Mouse (Mus musculus): ENCODE measurements around the gene Klhl5. TPM values are rescaled to one million over a fixed set of nuclear protein-coding genes. Genes with fewer than 3 reads are reported as not detected.

Gene Klhl5
- polyA plus RNA-seq, 1 experiment, result 25.1 TPM

- Histone ChIP-seq H3K79me2 (ENCODE audit: control insufficient read depth, insufficient read depth) (no peaks in the 10 kb centered on the region), H3K4me2 (ENCODE audit: low read depth) (no peak overlapping the region), H3K27me3 (ENCODE audit: control insufficient read depth, insufficient read depth, insufficient read length) (no peaks in the 10 kb centered on the region), H3K4me3 (no peak overlapping the region), H3ac (ENCODE audit: control insufficient read depth, insufficient read length) (no peak overlapping the region), H3K36me3 (ENCODE audit: control insufficient read depth, insufficient read depth) (no peaks in the 10 kb centered on the region)
- TF ChIP-seq MAX (IDR thresholded peaks at IDR 0.05; ENCODE audit: low read depth) (no peak), REST (IDR thresholded peaks at IDR 0.05; ENCODE audit: insufficient read depth, insufficient read length) (no peak), TCF12 (IDR thresholded peaks at IDR 0.05; ENCODE audit: insufficient read depth, poor library complexity, severe bottlenecking) (no peak), POLR2AphosphoS2 (IDR thresholded peaks at IDR 0.05; ENCODE audit: insufficient read length, low read depth) (no peak), CEBPB (IDR thresholded peaks at IDR 0.05; ENCODE audit: insufficient read depth, poor library complexity, severe bottlenecking) (no peak), E2F4 (IDR thresholded peaks at IDR 0.05; ENCODE audit: insufficient read depth) (no peak), MYOG (IDR thresholded peaks at IDR 0.05; ENCODE audit: control insufficient read depth in 1 of 3, insufficient read depth in 1 of 3, insufficient read length in 2 of 3, low read depth in 2 of 3) (no peak), SRF (IDR thresholded peaks at IDR 0.05; ENCODE audit: control insufficient read depth, insufficient read length, low read depth) (no peak), USF1 (IDR thresholded peaks at IDR 0.05; ENCODE audit: low read depth) (no peak), MYOD1 (IDR thresholded peaks at IDR 0.05; ENCODE audit: control insufficient read depth in 1 of 3, insufficient read length in 2 of 3, low read depth in 2 of 3) (no peak), POLR2A (IDR thresholded peaks at IDR 0.05; ENCODE audit: insufficient read length, low read depth) (no peak), TCF3 (IDR thresholded peaks at IDR 0.05; ENCODE audit: insufficient read length, low read depth) (no peak)
These were observed 32.6 kb upstream of the Klhl5 start for GRCm38 (mm10) chr5:65074693-65075092.

GRCm38 (mm10) chr5:65076087-65076486 lies 31.3 kb upstream of the Klhl5 start:
- H3K79me2 ChIP-seq (ENCODE audit: control insufficient read depth, insufficient read depth), result no peaks in the 10 kb centered on the region
- TF ChIP-seq TCF12 (IDR thresholded peaks at IDR 0.05; ENCODE audit: insufficient read depth, poor library complexity, severe bottlenecking), result no peak
- no peak for TF ChIP-seq POLR2A (IDR thresholded peaks at IDR 0.05; ENCODE audit: insufficient read length, low read depth)
- no peak for TF ChIP-seq MYOG (IDR thresholded peaks at IDR 0.05; ENCODE audit: control insufficient read depth in 1 of 3, insufficient read depth in 1 of 3, insufficient read length in 2 of 3, low read depth in 2 of 3)
- TF ChIP-seq MAX (IDR thresholded peaks at IDR 0.05; ENCODE audit: low read depth), result no peak
- H3ac ChIP-seq (ENCODE audit: control insufficient read depth, insufficient read length), result no peak overlapping the region
- no peak overlapping the region for H3K4me3 ChIP-seq
- H3K27me3 ChIP-seq (ENCODE audit: control insufficient read depth, insufficient read depth, insufficient read length), result no peaks in the 10 kb centered on the region
- H3K36me3 ChIP-seq (ENCODE audit: control insufficient read depth, insufficient read depth), result no peaks in the 10 kb centered on the region
- H3K4me2 ChIP-seq (ENCODE audit: low read depth), result no peak overlapping the region

DNA sequence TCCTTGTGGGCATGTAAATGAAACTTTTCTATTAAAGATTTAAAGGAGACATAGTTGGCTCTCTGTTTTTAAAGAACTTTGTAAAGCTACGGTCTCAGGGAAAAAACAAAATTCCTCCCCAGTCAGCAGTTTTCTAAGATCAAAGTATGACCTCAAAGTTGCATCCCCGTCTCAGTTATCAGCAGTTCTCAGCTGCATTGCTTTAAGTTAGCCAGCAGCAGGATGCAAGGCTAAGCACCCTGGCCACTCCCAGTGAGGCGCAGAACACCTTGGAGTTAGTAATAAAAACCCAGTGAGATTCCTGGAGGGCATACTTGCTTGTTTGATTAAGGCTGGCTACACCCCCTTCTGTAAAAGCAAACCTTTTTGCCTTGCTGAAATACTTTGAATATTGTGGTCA lies 30.6 kb upstream of the Klhl5 start:
- Histone ChIP-seq H3K79me2 (ENCODE audit: control insufficient read depth, insufficient read depth) (no peaks in the 10 kb centered on the region), H3K27me3 (ENCODE audit: control insufficient read depth, insufficient read depth, insufficient read length) (no peaks in the 10 kb centered on the region), H3ac (ENCODE audit: control insufficient read depth, insufficient read length) (no peak overlapping the region), H3K4me2 (ENCODE audit: low read depth) (no peak overlapping the region), H3K36me3 (ENCODE audit: control insufficient read depth, insufficient read depth) (no peaks in the 10 kb centered on the region), H3K4me3 (no peak overlapping the region)
- TF ChIP-seq TCF12 (IDR thresholded peaks at IDR 0.05; ENCODE audit: insufficient read depth, poor library complexity, severe bottlenecking) (no peak), SRF (IDR thresholded peaks at IDR 0.05; ENCODE audit: control insufficient read depth, insufficient read length, low read depth) (no peak), CEBPB (IDR thresholded peaks at IDR 0.05; ENCODE audit: insufficient read depth, poor library complexity, severe bottlenecking) (no peak), MAX (IDR thresholded peaks at IDR 0.05; ENCODE audit: low read depth) (no peak), USF1 (IDR thresholded peaks at IDR 0.05; ENCODE audit: low read depth) (no peak), POLR2AphosphoS2 (IDR thresholded peaks at IDR 0.05; ENCODE audit: insufficient read length, low read depth) (no peak), E2F4 (IDR thresholded peaks at IDR 0.05; ENCODE audit: insufficient read depth) (no peak), MYOD1 (IDR thresholded peaks at IDR 0.05; ENCODE audit: control insufficient read depth in 1 of 3, insufficient read length in 2 of 3, low read depth in 2 of 3) (no peak), POLR2A (IDR thresholded peaks at IDR 0.05; ENCODE audit: insufficient read length, low read depth) (no peak), MYOG (IDR thresholded peaks at IDR 0.05; ENCODE audit: control insufficient read depth in 1 of 3, insufficient read depth in 1 of 3, insufficient read length in 2 of 3, low read depth in 2 of 3) (no peak)

DNA sequence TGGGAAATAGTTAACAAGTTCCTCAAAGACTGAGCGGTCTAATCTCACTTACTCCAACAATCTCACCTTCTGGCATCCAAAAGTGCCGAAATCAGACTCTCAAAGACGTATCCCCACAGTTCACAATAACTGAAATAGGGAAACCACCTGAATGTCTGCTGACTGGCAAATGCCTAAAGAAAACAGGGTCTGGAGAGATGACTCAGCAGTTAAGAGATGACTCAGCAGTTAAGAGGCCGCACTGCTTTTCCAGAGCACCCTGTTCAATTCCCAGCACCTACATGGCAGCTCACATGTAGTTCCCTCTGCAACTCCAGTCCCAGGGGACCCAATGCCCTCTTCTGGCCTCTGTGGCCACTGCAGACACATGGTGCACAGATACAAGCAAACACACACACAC lies 29.3 kb upstream of the Klhl5 start:
- H3K79me2 ChIP-seq (ENCODE audit: control insufficient read depth, insufficient read depth), result no peaks in the 10 kb centered on the region
- no peaks in the 10 kb centered on the region for H3K27me3 ChIP-seq (ENCODE audit: control insufficient read depth, insufficient read depth, insufficient read length)
- no peaks in the 10 kb centered on the region for H3K36me3 ChIP-seq (ENCODE audit: control insufficient read depth, insufficient read depth)
- TF ChIP-seq E2F4 (IDR thresholded peaks at IDR 0.05; ENCODE audit: insufficient read depth) (no peak), POLR2A (IDR thresholded peaks at IDR 0.05; ENCODE audit: insufficient read length, low read depth) (no peak)
- H3K4me3 ChIP-seq, result no peak overlapping the region
- H3K4me2 ChIP-seq (ENCODE audit: low read depth), result no peak overlapping the region
- no peak overlapping the region for H3ac ChIP-seq (ENCODE audit: control insufficient read depth, insufficient read length)

DNA sequence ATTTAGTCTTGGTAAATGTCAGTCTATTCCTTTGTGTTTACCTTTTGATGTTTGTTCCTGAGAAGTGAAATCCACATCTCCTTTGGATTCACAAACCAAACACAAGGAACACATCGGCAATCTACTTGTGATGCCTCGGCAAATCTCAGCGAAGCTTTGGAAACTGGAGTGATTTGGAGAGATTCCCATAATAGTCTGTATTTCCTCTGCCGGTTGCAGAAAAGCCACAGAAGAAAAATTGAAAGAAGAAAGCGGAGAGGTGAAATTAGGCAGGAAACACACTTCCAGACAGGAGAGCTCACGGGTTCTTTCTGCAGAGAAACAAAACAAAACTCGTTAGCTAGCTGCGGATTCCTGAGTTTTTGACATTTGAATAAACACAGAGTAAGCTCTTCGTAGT lies 27.5 kb upstream of the Klhl5 start:
- Histone ChIP-seq H3K4me2 (ENCODE audit: low read depth) (no peak overlapping the region), H3K36me3 (ENCODE audit: control insufficient read depth, insufficient read depth) (no peaks in the 10 kb centered on the region), H3ac (ENCODE audit: control insufficient read depth, insufficient read length) (no peak overlapping the region), H3K4me3 (no peak overlapping the region), H3K27me3 (ENCODE audit: control insufficient read depth, insufficient read depth, insufficient read length) (no peaks in the 10 kb centered on the region), H3K79me2 (ENCODE audit: control insufficient read depth, insufficient read depth) (no peaks in the 10 kb centered on the region)
- TF ChIP-seq SRF (IDR thresholded peaks at IDR 0.05; ENCODE audit: control insufficient read depth, insufficient read length, low read depth) (no peak), USF1 (IDR thresholded peaks at IDR 0.05; ENCODE audit: low read depth) (no peak)

- Histone ChIP-seq H3K4me3 (no peak overlapping the region), H3K27me3 (ENCODE audit: control insufficient read depth, insufficient read depth, insufficient read length) (no peaks in the 10 kb centered on the region), H3K79me2 (ENCODE audit: control insufficient read depth, insufficient read depth) (no peaks in the 10 kb centered on the region), H3K36me3 (ENCODE audit: control insufficient read depth, insufficient read depth) (no peaks in the 10 kb centered on the region), H3K4me2 (ENCODE audit: low read depth) (no peak overlapping the region), H3ac (ENCODE audit: control insufficient read depth, insufficient read length) (no peak overlapping the region)
- TF ChIP-seq USF1 (IDR thresholded peaks at IDR 0.05; ENCODE audit: low read depth) (no peak), MYOD1 (IDR thresholded peaks at IDR 0.05; ENCODE audit: control insufficient read depth in 1 of 3, insufficient read length in 2 of 3, low read depth in 2 of 3) (no peak), E2F4 (IDR thresholded peaks at IDR 0.05; ENCODE audit: insufficient read depth) (no peak), SRF (IDR thresholded peaks at IDR 0.05; ENCODE audit: control insufficient read depth, insufficient read length, low read depth) (no peak), CEBPB (IDR thresholded peaks at IDR 0.05; ENCODE audit: insufficient read depth, poor library complexity, severe bottlenecking) (no peak), POLR2A (IDR thresholded peaks at IDR 0.05; ENCODE audit: insufficient read length, low read depth) (no peak), MYOG (IDR thresholded peaks at IDR 0.05; ENCODE audit: control insufficient read depth in 1 of 3, insufficient read depth in 1 of 3, insufficient read length in 2 of 3, low read depth in 2 of 3) (no peak), MAX (IDR thresholded peaks at IDR 0.05; ENCODE audit: low read depth) (no peak), POLR2AphosphoS2 (IDR thresholded peaks at IDR 0.05; ENCODE audit: insufficient read length, low read depth) (no peak), REST (IDR thresholded peaks at IDR 0.05; ENCODE audit: insufficient read depth, insufficient read length) (no peak), TCF3 (IDR thresholded peaks at IDR 0.05; ENCODE audit: insufficient read length, low read depth) (no peak), TCF12 (IDR thresholded peaks at IDR 0.05; ENCODE audit: insufficient read depth, poor library complexity, severe bottlenecking) (no peak)
These were observed 25.5 kb upstream of the Klhl5 start for GRCm38 (mm10) chr5:65081836-65082235.
